Comparison of ENCODE assay signal across 17 mouse cellular contexts in genomic region chr15:34751746-34752145, GRCm38 (mm10).
A peak's percentile ranks its signal among the peaks of the same experiment; 100 is the strongest.
DNase-seq lines count a peak whose midpoint lies in the region; ATAC-seq and TF ChIP-seq lines count a peak whose summit lies in the region.
"Had no signal": no experiment of that assay in that cellular context is flagged by ENCODE, and none has a peak within 500 bp of the region (broad histone marks: within the 10 kb centered on the region; RNA-seq: fewer than 3 reads in every experiment).

No protein-coding gene starts in this region.

- no peak overlapping the region for H3K4me3 ChIP-seq in heart, embryonic 10.5 days
- H3K4me3 ChIP-seq in limb, embryonic 11.5 days (ENCODE audit: low read depth, low read length): no peak overlapping the region
- H3K4me3 ChIP-seq in forebrain, embryonic 11.5 days (ENCODE audit: low read depth, low read length): no peak overlapping the region
- H3K4me3 ChIP-seq in intestine, embryonic 15.5 days (replicated peaks): no peak overlapping the region
- no peak overlapping the region for H3K4me3 ChIP-seq in intestine, postnatal 0 days (ENCODE audit: low read depth, low read length)
- H3K4me3 ChIP-seq: forebrain, embryonic 10.5 days; limb, embryonic 15.5 days had no signal

- H3K27me3 ChIP-seq in heart, embryonic 10.5 days (ENCODE audit: insufficient read depth, poor library complexity, severe bottlenecking): no peaks in the 10 kb centered on the region
- no peaks in the 10 kb centered on the region for H3K27me3 ChIP-seq in limb, embryonic 11.5 days (ENCODE audit: control insufficient read depth, insufficient read depth, low read length)
- H3K27me3 ChIP-seq in forebrain, embryonic 11.5 days (ENCODE audit: control insufficient read depth, insufficient read depth, low read length): no peaks in the 10 kb centered on the region
- no peaks in the 10 kb centered on the region for H3K27me3 ChIP-seq in intestine, embryonic 15.5 days (replicated peaks)
- no peaks in the 10 kb centered on the region for H3K27me3 ChIP-seq in intestine, postnatal 0 days (replicated peaks; ENCODE audit: control insufficient read depth, insufficient read depth, low read length)
- H3K27me3 ChIP-seq: limb, embryonic 15.5 days had no signal

- H3K9me3 ChIP-seq in heart, embryonic 10.5 days: no peaks in the 10 kb centered on the region
- H3K9me3 ChIP-seq in limb, embryonic 11.5 days (ENCODE audit: control insufficient read depth, low read length): no peaks in the 10 kb centered on the region
- no peaks in the 10 kb centered on the region for H3K9me3 ChIP-seq in forebrain, embryonic 11.5 days (ENCODE audit: control insufficient read depth, low read length)
- no peaks in the 10 kb centered on the region for H3K9me3 ChIP-seq in intestine, embryonic 15.5 days
- H3K9me3 ChIP-seq in intestine, postnatal 0 days (ENCODE audit: control insufficient read depth): no peaks in the 10 kb centered on the region
- H3K9me3 ChIP-seq: forebrain, embryonic 10.5 days; limb, embryonic 15.5 days had no signal

- intact Hi-C loops in heart, postnatal 14 days (cut with DNase I): no loop called here

- DNase-seq in heart, embryonic 10.5 days (ENCODE audit: low spot score): no peak
- DNase-seq in heart, postnatal 14 days: no peak
- peak; percentile 34 for DNase-seq in embryo, embryonic 10.5 days (ENCODE audit: low spot score)
- DNase-seq in limb, embryonic 11.5 days (ENCODE audit: low spot score): peak; percentile 67
- DNase-seq in lung, postnatal 4 days: peak; percentile 20 to 59
- DNase-seq in forebrain, embryonic 11.5 days (ENCODE audit: low spot score): no peak
- DNase-seq: adrenal gland, adult 8-10 months; cerebellum, adult 11 months; gastrocnemius, postnatal 10 days; kidney, adult 2 months; kidney, postnatal 36 days; thymus, adult 18-20 months had no signal

- no peaks in the 10 kb centered on the region for H3K36me3 ChIP-seq in heart, embryonic 10.5 days
- no peaks in the 10 kb centered on the region for H3K36me3 ChIP-seq in limb, embryonic 11.5 days (ENCODE audit: control insufficient read depth, insufficient read depth, low read length)
- H3K36me3 ChIP-seq in forebrain, embryonic 11.5 days (ENCODE audit: control insufficient read depth, insufficient read depth, low read length): no peaks in the 10 kb centered on the region
- no peaks in the 10 kb centered on the region for H3K36me3 ChIP-seq in intestine, embryonic 15.5 days
- H3K36me3 ChIP-seq in intestine, postnatal 0 days (ENCODE audit: control insufficient read depth, insufficient read depth): no peaks in the 10 kb centered on the region
- H3K36me3 ChIP-seq: forebrain, embryonic 10.5 days; limb, embryonic 15.5 days had no signal

- H3K9ac ChIP-seq in limb, embryonic 11.5 days (ENCODE audit: low read length): no peak overlapping the region
- H3K9ac ChIP-seq in forebrain, embryonic 11.5 days (ENCODE audit: low read length): no peak overlapping the region
- H3K9ac ChIP-seq in intestine, embryonic 15.5 days: no peak overlapping the region
- H3K9ac ChIP-seq in intestine, postnatal 0 days (ENCODE audit: low read depth, low read length): no peak overlapping the region
- H3K9ac ChIP-seq: limb, embryonic 15.5 days had no signal

- WGBS in heart, embryonic 10.5 days: 51% methylated on average over 2 of the region's 2 CpGs
- 58% methylated on average over 2 of the region's 2 CpGs for WGBS in limb, embryonic 11.5 days
- 66% methylated on average over 2 of the region's 2 CpGs for WGBS in forebrain, embryonic 11.5 days
- WGBS in intestine, embryonic 15.5 days: 41% methylated on average over 2 of the region's 2 CpGs
- WGBS in intestine, postnatal 0 days: 79% methylated on average over 2 of the region's 2 CpGs

- H3K27ac ChIP-seq in heart, embryonic 10.5 days: 0 out of 2 replicates have a peak overlapping the region, but pooled peaks have one; percentile 4
- no peak overlapping the region for H3K27ac ChIP-seq in limb, embryonic 11.5 days (replicated peaks; ENCODE audit: low read depth, low read length)
- no peak overlapping the region for H3K27ac ChIP-seq in forebrain, embryonic 11.5 days (ENCODE audit: low read depth, low read length)
- no peak overlapping the region for H3K27ac ChIP-seq in intestine, embryonic 15.5 days
- no peak overlapping the region for H3K27ac ChIP-seq in intestine, postnatal 0 days (ENCODE audit: low read depth, low read length)
- H3K27ac ChIP-seq: forebrain, embryonic 10.5 days; limb, embryonic 15.5 days had no signal

- no peak for TF ChIP-seq CTCF in intestine, postnatal 0 days (IDR thresholded peaks at IDR 0.05; ENCODE audit: low read depth)

- peaks cover 14% of the 10 kb centered on the region; the same call in 1 of the 2 replicates for H3K4me1 ChIP-seq in heart, embryonic 10.5 days
- no peaks in the 10 kb centered on the region for H3K4me1 ChIP-seq in limb, embryonic 11.5 days (ENCODE audit: control insufficient read depth, insufficient read depth, low read length)
- H3K4me1 ChIP-seq in forebrain, embryonic 11.5 days (replicated peaks; ENCODE audit: control insufficient read depth, insufficient read depth, low read length): no peaks in the 10 kb centered on the region
- H3K4me1 ChIP-seq in intestine, embryonic 15.5 days (replicated peaks): no peaks in the 10 kb centered on the region
- H3K4me1 ChIP-seq in intestine, postnatal 0 days (replicated peaks; ENCODE audit: control insufficient read depth, insufficient read depth, low read length): no peaks in the 10 kb centered on the region

- no peak for ATAC-seq in limb, embryonic 11.5 days (ENCODE audit: insufficient number of reproducible peaks, low FRiP score, low TSS enrichment, low read depth)
- no peak for ATAC-seq in forebrain, embryonic 11.5 days (replicated peaks; ENCODE audit: low FRiP score)
- ATAC-seq in intestine, embryonic 15.5 days: no peak
- no peak for ATAC-seq in intestine, postnatal 0 days

- no peak overlapping the region for H3K4me2 ChIP-seq in limb, embryonic 11.5 days (ENCODE audit: low read depth, severe bottlenecking)
- no peak overlapping the region for H3K4me2 ChIP-seq in forebrain, embryonic 11.5 days (ENCODE audit: low read depth, low read length, severe bottlenecking)
- no peak overlapping the region for H3K4me2 ChIP-seq in intestine, embryonic 15.5 days (replicated peaks)
- no peak overlapping the region for H3K4me2 ChIP-seq in intestine, postnatal 0 days (replicated peaks; ENCODE audit: low read depth)
- H3K4me2 ChIP-seq: heart, embryonic 11.5 days; limb, embryonic 15.5 days had no signal

Comparison
In these comparisons a context has a peak if more than half of its experiments do, and no peak if none do; other contexts are left out.
1. DNase-seq: peak in embryo, embryonic 10.5 days (single experiment), limb, embryonic 11.5 days (single experiment) and lung, postnatal 4 days (2 of 2); none in heart, embryonic 10.5 days (single experiment), heart, postnatal 14 days (0 of 2) and forebrain, embryonic 11.5 days (single experiment).